Mouse (Mus musculus): ENCODE data around the gene Upk3b.

DNA sequence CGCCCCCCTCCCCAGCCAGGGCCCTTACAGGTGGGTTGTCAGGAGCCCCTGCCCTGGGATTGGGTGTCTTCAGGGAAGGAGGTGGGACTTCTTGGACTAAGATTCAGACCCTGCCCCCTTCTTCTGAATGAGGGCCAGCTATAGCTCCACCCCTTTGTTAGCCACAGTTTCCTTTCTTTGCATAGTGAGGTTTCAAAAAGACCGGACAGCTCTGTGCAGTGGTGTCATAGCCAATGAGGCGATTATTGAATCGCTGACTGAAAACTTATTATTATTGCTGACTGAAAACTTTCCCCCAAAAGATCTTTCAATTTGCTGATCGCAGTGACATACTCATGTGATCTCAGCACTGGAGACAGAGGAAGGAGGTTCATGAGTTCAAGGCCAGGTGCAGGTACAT, 1.9 kb downstream of the Upk3b start:
- TF ChIP-seq CTCF (IDR thresholded peaks at IDR 0.05; ENCODE audit: low read depth) = no peak
- no peak for TF ChIP-seq EP300 (IDR thresholded peaks at IDR 0.05; ENCODE audit: low read depth)
